In genomic region chr2:38578602-38579521, GRCm38 (mm10) we compare ENCODE assay signal across 8 mouse cellular contexts.
DNase-seq lines count a peak whose midpoint lies in the region; ATAC-seq lines count a peak whose summit lies in the region.

No protein-coding gene starts in this region.

- peaks cover 7% of the 10 kb centered on the region; the same call in 1 of the 2 replicates for H3K36me3 ChIP-seq in hindbrain, embryonic 13.5 days
- H3K36me3 ChIP-seq in kidney, embryonic 15.5 days: peaks cover 59% of the 10 kb centered on the region

- no peaks in the 10 kb centered on the region for H3K9me3 ChIP-seq in hindbrain, embryonic 13.5 days
- no peaks in the 10 kb centered on the region for H3K9me3 ChIP-seq in kidney, embryonic 15.5 days (replicated peaks)

- H3K4me2 ChIP-seq in hindbrain, embryonic 13.5 days: no peak overlapping the region
- no peak overlapping the region for H3K4me2 ChIP-seq in kidney, embryonic 15.5 days

- H3K4me1 ChIP-seq in hindbrain, embryonic 13.5 days (replicated peaks): peaks cover 42% of the 10 kb centered on the region
- H3K4me1 ChIP-seq in kidney, embryonic 15.5 days: 0 out of 2 replicates have a peak, but pooled peaks cover 3% of the 10 kb centered on the region

- peak overlapping the region; percentile 84 for H3K27ac ChIP-seq in hindbrain, embryonic 13.5 days
- no peak overlapping the region for H3K27ac ChIP-seq in kidney, embryonic 15.5 days

- peak; percentile 39 to 51 for DNase-seq in left cerebral cortex, adult 18-20 months (ENCODE audit: low spot score in 2 of 2)
- no peak for DNase-seq in left cerebral cortex, adult 11 months (ENCODE audit: low spot score)
- DNase-seq in lung, postnatal 36 days: peak; percentile 60
- DNase-seq in right cerebral cortex, postnatal 4 days: peak; percentile 46
- DNase-seq in testis, postnatal 14 days (ENCODE audit: low spot score): no peak
- DNase-seq in natural killer cell, adult 2 months (ENCODE audit: low spot score in 2 of 2): no peak

- H3K4me3 ChIP-seq in hindbrain, embryonic 13.5 days: no peak overlapping the region
- H3K4me3 ChIP-seq in kidney, embryonic 15.5 days (replicated peaks): no peak overlapping the region

- no peaks in the 10 kb centered on the region for H3K27me3 ChIP-seq in hindbrain, embryonic 13.5 days
- H3K27me3 ChIP-seq in kidney, embryonic 15.5 days: no peaks in the 10 kb centered on the region

- 45% methylated on average over 13 of the region's 13 CpGs for WGBS in hindbrain, embryonic 13.5 days
- WGBS in kidney, embryonic 15.5 days: 66% methylated on average over 13 of the region's 13 CpGs

- no peak overlapping the region for H3K9ac ChIP-seq in hindbrain, embryonic 13.5 days
- no peak overlapping the region for H3K9ac ChIP-seq in kidney, embryonic 15.5 days

- peak; percentile 53 for ATAC-seq in hindbrain, embryonic 13.5 days (ENCODE audit: low FRiP score)
- ATAC-seq in kidney, embryonic 15.5 days (replicated peaks; ENCODE audit: low FRiP score): no peak

Comparison
In these comparisons a context has a peak if more than half of its experiments do, and no peak if none do; other contexts are left out.
1. DNase-seq: peak in left cerebral cortex, adult 18-20 months (2 of 2), lung, postnatal 36 days (single experiment) and right cerebral cortex, postnatal 4 days (single experiment); none in left cerebral cortex, adult 11 months (single experiment), testis, postnatal 14 days (single experiment) and natural killer cell, adult 2 months (0 of 2).